8 mouse cellular contexts compared by ENCODE assay signal in the genomic region with DNA sequence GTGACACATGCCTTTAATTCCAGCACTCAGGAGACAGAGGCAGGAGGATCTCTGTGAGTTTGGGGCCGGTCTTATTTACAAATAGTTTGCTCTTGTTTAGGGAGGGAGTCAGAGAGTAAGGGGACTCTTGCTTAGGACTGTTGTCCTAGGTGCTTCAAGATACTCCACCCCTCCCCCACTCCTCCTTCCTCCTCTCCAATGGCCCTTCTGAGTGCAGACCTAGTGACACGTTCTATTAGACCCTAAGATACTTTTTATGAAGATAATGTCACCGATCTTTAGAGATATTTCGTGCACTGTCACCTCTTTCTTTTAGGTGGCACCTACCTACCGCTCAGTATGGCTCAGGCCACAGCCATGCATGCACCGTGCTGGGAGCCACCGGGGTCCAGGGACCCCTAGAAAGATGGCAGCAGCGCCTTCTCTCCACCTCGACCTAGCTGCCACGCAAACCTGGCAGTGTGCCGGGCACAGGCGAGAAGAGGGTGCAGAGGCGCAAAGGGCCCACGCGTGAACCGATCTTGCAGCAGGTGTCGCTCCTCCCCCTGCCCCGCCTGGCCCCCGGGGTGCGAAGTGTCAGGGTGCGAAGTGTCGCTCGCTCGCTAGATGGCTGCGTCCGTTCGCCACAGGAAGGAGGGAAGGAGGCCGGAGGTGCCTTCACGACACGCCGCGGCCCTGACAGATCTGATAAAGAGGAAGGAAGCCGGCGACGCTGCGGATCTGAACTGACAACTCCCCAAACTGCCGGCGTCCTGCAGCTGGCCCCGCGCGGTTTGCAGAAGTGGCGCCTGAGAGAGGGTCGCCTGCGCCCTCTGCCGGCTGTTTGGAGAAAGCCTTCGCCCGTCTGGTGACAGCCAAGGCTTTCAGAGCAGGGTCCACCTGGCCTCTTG.
DNase-seq lines count a peak whose midpoint lies in the region; ATAC-seq and TF ChIP-seq lines count a peak whose summit lies in the region.

No protein-coding gene starts in this region.

- peak overlapping the region; percentile 82 for H3K4me2 ChIP-seq in forebrain, embryonic 12.5 days
- H3K4me2 ChIP-seq in liver, embryonic 16.5 days (ENCODE audit: low read depth, low read length) = peak overlapping the region; percentile 76
- H3K4me2 ChIP-seq in neural tube, embryonic 13.5 days = peak overlapping the region; percentile 73

- H3K36me3 ChIP-seq in forebrain, embryonic 12.5 days (replicated peaks) = no peaks in the 10 kb centered on the region
- H3K36me3 ChIP-seq in liver, embryonic 16.5 days (ENCODE audit: control insufficient read depth, insufficient read depth) = no peaks in the 10 kb centered on the region; the same call in 1 of the 2 replicates
- 0 out of 2 replicates have a peak, but pooled peaks cover 7% of the 10 kb centered on the region for H3K36me3 ChIP-seq in neural tube, embryonic 13.5 days
- H3K36me3 ChIP-seq in testis, adult 2 months (ENCODE audit: control insufficient read depth, insufficient read depth, low read length) = no peaks in the 10 kb centered on the region

- intact Hi-C loops in heart, postnatal 10 days (cut with DNase I) = loop anchor here (1.0 to 5.0 kb wide), 4 partner anchors 51 to 260 kb away; no protein-coding TSS in a partner anchor

- no peaks in the 10 kb centered on the region for H3K9me3 ChIP-seq in forebrain, embryonic 12.5 days
- H3K9me3 ChIP-seq in liver, embryonic 16.5 days (replicated peaks; ENCODE audit: control insufficient read depth, low read length) = no peaks in the 10 kb centered on the region
- H3K9me3 ChIP-seq in neural tube, embryonic 13.5 days = no peaks in the 10 kb centered on the region; the same call in 1 of the 2 replicates

- H3K4me3 ChIP-seq in forebrain, embryonic 12.5 days (replicated peaks) = peak overlapping the region; percentile 38
- peak overlapping the region; percentile 50 for H3K4me3 ChIP-seq in liver, embryonic 16.5 days (ENCODE audit: low read depth, low read length)
- peak overlapping the region; percentile 39 for H3K4me3 ChIP-seq in neural tube, embryonic 13.5 days
- peak overlapping the region; percentile 28 for H3K4me3 ChIP-seq in testis, adult 2 months (ENCODE audit: control insufficient read depth, low read depth, low read length)

- peaks cover 39% of the 10 kb centered on the region for H3K27me3 ChIP-seq in forebrain, embryonic 12.5 days
- H3K27me3 ChIP-seq in liver, embryonic 16.5 days (ENCODE audit: control insufficient read depth, insufficient read depth, low read depth, low read length) = peaks cover 4% of the 10 kb centered on the region
- peaks cover 43% of the 10 kb centered on the region for H3K27me3 ChIP-seq in neural tube, embryonic 13.5 days
- H3K27me3 ChIP-seq in testis, adult 2 months (ENCODE audit: control insufficient read depth, insufficient read depth, low read length) = no peaks in the 10 kb centered on the region

- peak; percentile 86 to 90 for DNase-seq in CD8-positive naive resting alpha-beta T cell, adult 2 months (ENCODE audit: low read depth in 2 of 2, low spot score in 2 of 2)
- DNase-seq in c-Kit-negative CD71-positive TER-119-positive erythroid progenitor cells, embryonic 14.5 days (ENCODE audit: low read depth, low spot score) = peak; percentile 48
- DNase-seq in heart, postnatal 10 days = peak; percentile 88 to 92
- peak; percentile 94 to 95 for DNase-seq in kidney, postnatal 4 days

- H3K27ac ChIP-seq in forebrain, embryonic 12.5 days = no peak overlapping the region
- no peak overlapping the region for H3K27ac ChIP-seq in liver, embryonic 16.5 days (ENCODE audit: low read length)
- no peak overlapping the region for H3K27ac ChIP-seq in neural tube, embryonic 13.5 days (replicated peaks)
- no peak overlapping the region for H3K27ac ChIP-seq in testis, adult 2 months (ENCODE audit: control insufficient read depth, insufficient read depth, low read depth, low read length)

- ATAC-seq in forebrain, embryonic 12.5 days (ENCODE audit: low FRiP score) = peak; percentile 61; the same call in 1 of the 2 replicates
- peak; percentile 68 for ATAC-seq in liver, embryonic 16.5 days (ENCODE audit: low read depth)
- peak; percentile 74 for ATAC-seq in neural tube, embryonic 13.5 days (ENCODE audit: low read depth)

- peak overlapping the region; percentile 51 for H3K9ac ChIP-seq in forebrain, embryonic 12.5 days
- H3K9ac ChIP-seq in liver, embryonic 16.5 days (ENCODE audit: low read depth, low read length) = peak overlapping the region; percentile 47
- peak overlapping the region; percentile 60 for H3K9ac ChIP-seq in neural tube, embryonic 13.5 days

- 2% methylated on average over 45 of the region's 47 CpGs for WGBS in forebrain, embryonic 12.5 days
- 1% methylated on average over 47 of the region's 47 CpGs for WGBS in liver, embryonic 16.5 days (ENCODE audit: insufficient replicate concordance)
- WGBS in neural tube, embryonic 13.5 days = 2% methylated on average over 47 of the region's 47 CpGs

- peak; percentile 77 for TF ChIP-seq CTCF in testis, adult 2 months (IDR thresholded peaks at IDR 0.05; ENCODE audit: control insufficient read depth, insufficient read depth, insufficient replicate concordance, low read depth, low read length)

- peaks cover 15% of the 10 kb centered on the region for H3K4me1 ChIP-seq in forebrain, embryonic 12.5 days
- peaks cover 16% of the 10 kb centered on the region for H3K4me1 ChIP-seq in liver, embryonic 16.5 days (ENCODE audit: control insufficient read depth, low read depth, low read length)
- H3K4me1 ChIP-seq in neural tube, embryonic 13.5 days (replicated peaks) = peaks cover 23% of the 10 kb centered on the region
- peaks cover 8% of the 10 kb centered on the region for H3K4me1 ChIP-seq in testis, adult 2 months (ENCODE audit: control insufficient read depth, insufficient read depth, low read length)

- 0 out of 2 replicates have a peak, but pooled peaks have one; percentile 22 for TF ChIP-seq POLR2A in testis, adult 2 months (IDR thresholded peaks at IDR 0.05; ENCODE audit: control insufficient read depth, low read depth, low read length)
